Mouse (Mus musculus) neural tube, embryonic 14.5 days (tissue): ENCODE data around the gene Anp32a. TPM values are rescaled to one million over a fixed set of nuclear protein-coding genes. Genes with fewer than 3 reads are reported as not detected.

ENCODE experiments used
- ATAC-seq: fragments of 200-750 bp; cut with Nextera tagmentation; 2 replicates; pipeline ENCODE4 v1.8.0; 2017; ENCODE audit warnings: low read depth, mild to moderate bottlenecking, moderate TSS enrichment, moderate library complexity
- H3K27ac ChIP-seq: fragments of 300-500 bp; sonication (generic); 2 replicates; pipeline ENCODE4 v1.5.1; 2014; ENCODE audit warnings: low read depth, mild to moderate bottlenecking, control low read depth, low read length, moderate library complexity, mixed read lengths
- H3K27me3 ChIP-seq: fragments of 300-500 bp; sonication (generic); 2 replicates; pipeline ENCODE4 v1.6.1; 2014; ENCODE audit warnings: low read length; ENCODE audit not compliant: control insufficient read depth, insufficient read depth
- H3K36me3 ChIP-seq: fragments of 300-500 bp; sonication (generic); 2 replicates; pipeline ENCODE4 v1.6.1; 2014; ENCODE audit warnings: low read length, mixed read lengths; ENCODE audit not compliant: control insufficient read depth, insufficient read depth
- H3K4me1 ChIP-seq: fragments of 300-500 bp; sonication (generic); 2 replicates; pipeline ENCODE4 v1.6.1; 2014; ENCODE audit warnings: low read length; ENCODE audit not compliant: control insufficient read depth, insufficient read depth
- H3K4me2 ChIP-seq: fragments of 300-500 bp; sonication (generic); 2 replicates; pipeline ENCODE4 v1.6.1; 2014; ENCODE audit warnings: mild to moderate bottlenecking, low read depth, low read length, control low read depth
- H3K4me3 ChIP-seq: fragments of 300-500 bp; sonication (generic); 2 replicates; pipeline ENCODE4 v1.5.1; 2014; ENCODE audit warnings: low read depth, low read length, control low read depth, mixed read lengths
- H3K9ac ChIP-seq: fragments of 300-500 bp; sonication (generic); replicated peaks from 2 replicates; pipeline ENCODE4 v1.6.1; 2014; ENCODE audit warnings: low read depth, mild to moderate bottlenecking, control low read depth, low read length, mixed read lengths
- H3K9me3 ChIP-seq: fragments of 300-500 bp; sonication (generic); 2 replicates; pipeline ENCODE4 v1.6.1; 2016; ENCODE audit warnings: low read length; ENCODE audit not compliant: control insufficient read depth
- WGBS: fragments of 180-500 bp; shearing (Covaris S2); extraction: QIAGEN DNeasy Blood & Tissue Kit; methylation state at CpG from one replicate; pipeline ENCODE4 v1.1.7; 2014; 5-methylcytosine and 5-hydroxymethylcytosine counted together
- polyA plus RNA-seq: library from polyadenylated mRNA; unstranded; fragments of >200 nt; fragmentation: Nextera tagmentation; extraction: Ambion mirVana; gene quantifications from 2 replicates; pipeline ENCODE4 v1.2.1, GENCODE M21; 2014

The Anp32a gene
- polyA plus RNA-seq, 1 experiment from 2014 or later = 69.7 TPM

GRCm38 (mm10) chr9:62382519-62383084, 41.5 kb downstream of the Anp32a start:
- no peaks in the 10 kb centered on the region for H3K27me3 ChIP-seq
- ATAC-seq = no peak
- H3K4me2 ChIP-seq = no peak overlapping the region
- H3K9ac ChIP-seq = no peak overlapping the region
- no peak overlapping the region for H3K27ac ChIP-seq
- H3K4me1 ChIP-seq = no peaks in the 10 kb centered on the region
- no peaks in the 10 kb centered on the region for H3K9me3 ChIP-seq
- H3K4me3 ChIP-seq = no peak overlapping the region
- 78% methylated on average over 10 of the region's 10 CpGs for WGBS
- 0 out of 2 replicates have a peak, but pooled peaks cover 8% of the 10 kb centered on the region for H3K36me3 ChIP-seq

GRCm38 (mm10) chr9:62385062-62385461, 44.0 kb downstream of the Anp32a start:
- Histone ChIP-seq H3K27ac (no peak overlapping the region), H3K4me3 (no peak overlapping the region), H3K36me3 (0 out of 2 replicates have a peak, but pooled peaks cover 4% of the 10 kb centered on the region), H3K9me3 (no peaks in the 10 kb centered on the region), H3K4me1 (no peaks in the 10 kb centered on the region), H3K4me2 (no peak overlapping the region), H3K9ac (no peak overlapping the region), H3K27me3 (no peaks in the 10 kb centered on the region)
- ATAC-seq = no peak
- WGBS = 90% methylated on average over 6 of the region's 6 CpGs

GRCm38 (mm10) chr9:62385727-62386518, 44.8 kb downstream of the Anp32a start:
- no peak overlapping the region for H3K4me3 ChIP-seq
- H3K36me3 ChIP-seq = no peaks in the 10 kb centered on the region
- H3K4me1 ChIP-seq = no peaks in the 10 kb centered on the region
- H3K27ac ChIP-seq = no peak overlapping the region
- WGBS = 92% methylated on average over 4 of the region's 4 CpGs
- H3K9ac ChIP-seq = no peak overlapping the region
- H3K27me3 ChIP-seq = no peaks in the 10 kb centered on the region
- H3K9me3 ChIP-seq = no peaks in the 10 kb centered on the region
- H3K4me2 ChIP-seq = no peak overlapping the region
- ATAC-seq = no peak

GRCm38 (mm10) chr9:62389735-62390134, 48.6 kb downstream of the Anp32a start:
- ATAC-seq = no peak
- H3K4me2 ChIP-seq = no peak overlapping the region
- WGBS = 78% methylated on average over 9 of the region's 9 CpGs

GRCm38 (mm10) chr9:62393531-62393930, 52.4 kb downstream of the Anp32a start:
- Histone ChIP-seq H3K4me2 (no peak overlapping the region), H3K4me3 (no peak overlapping the region), H3K27me3 (no peaks in the 10 kb centered on the region), H3K9me3 (no peaks in the 10 kb centered on the region), H3K9ac (no peak overlapping the region), H3K27ac (no peak overlapping the region), H3K4me1 (no peaks in the 10 kb centered on the region), H3K36me3 (no peaks in the 10 kb centered on the region)
- 63% methylated on average over 2 of the region's 2 CpGs for WGBS
- no peak for ATAC-seq

More at GRCm38 (mm10) chr9:62389735-62390134, 48.6 kb downstream of the Anp32a start:
- no peak overlapping the region for H3K27ac ChIP-seq
- H3K9ac ChIP-seq = no peak overlapping the region
- no peaks in the 10 kb centered on the region for H3K4me1 ChIP-seq
- H3K9me3 ChIP-seq = no peaks in the 10 kb centered on the region
- H3K27me3 ChIP-seq = no peaks in the 10 kb centered on the region
- H3K4me3 ChIP-seq = no peak overlapping the region
- H3K36me3 ChIP-seq = no peaks in the 10 kb centered on the region

GRCm38 (mm10) chr9:62394163-62394562, 53.1 kb downstream of the Anp32a start:
- H3K4me1 ChIP-seq = no peaks in the 10 kb centered on the region
- H3K27ac ChIP-seq = no peak overlapping the region
- H3K4me3 ChIP-seq = no peak overlapping the region
- H3K4me2 ChIP-seq = no peak overlapping the region
- H3K9me3 ChIP-seq = no peaks in the 10 kb centered on the region
- no peak overlapping the region for H3K9ac ChIP-seq
- H3K27me3 ChIP-seq = no peaks in the 10 kb centered on the region
- no peaks in the 10 kb centered on the region for H3K36me3 ChIP-seq
- 47% methylated on average over 2 of the region's 2 CpGs for WGBS
- no peak for ATAC-seq

- no peaks in the 10 kb centered on the region for H3K9me3 ChIP-seq
- no peaks in the 10 kb centered on the region for H3K27me3 ChIP-seq
- H3K4me2 ChIP-seq = no peak overlapping the region
- WGBS = 65% methylated on average over 11 of the region's 11 CpGs
- no peaks in the 10 kb centered on the region for H3K4me1 ChIP-seq
- no peak overlapping the region for H3K9ac ChIP-seq
- no peak overlapping the region for H3K4me3 ChIP-seq
- H3K36me3 ChIP-seq = no peaks in the 10 kb centered on the region
- no peak overlapping the region for H3K27ac ChIP-seq
- no peak for ATAC-seq
These were observed 59.6 kb downstream of the Anp32a start for GRCm38 (mm10) chr9:62400531-62401170.

GRCm38 (mm10) chr9:62401589-62401988, 60.5 kb downstream of the Anp32a start:
- H3K36me3 ChIP-seq = no peaks in the 10 kb centered on the region
- H3K27ac ChIP-seq = no peak overlapping the region
- H3K27me3 ChIP-seq = no peaks in the 10 kb centered on the region
- no peaks in the 10 kb centered on the region for H3K9me3 ChIP-seq
- H3K4me3 ChIP-seq = no peak overlapping the region
- WGBS = 79% methylated on average over 1 of the region's 1 CpGs
- no peak overlapping the region for H3K9ac ChIP-seq
- ATAC-seq = no peak
- H3K4me2 ChIP-seq = no peak overlapping the region
- H3K4me1 ChIP-seq = no peaks in the 10 kb centered on the region

GRCm38 (mm10) chr9:62406423-62407013, 65.4 kb downstream of the Anp32a start:
- WGBS = 93% methylated on average over 7 of the region's 7 CpGs

More at GRCm38 (mm10) chr9:62406423-62407013, 65.4 kb downstream of the Anp32a start:
- Histone ChIP-seq H3K27ac (no peak overlapping the region), H3K27me3 (no peaks in the 10 kb centered on the region), H3K4me2 (no peak overlapping the region), H3K9ac (no peak overlapping the region), H3K4me1 (no peaks in the 10 kb centered on the region), H3K4me3 (no peak overlapping the region), H3K9me3 (no peaks in the 10 kb centered on the region), H3K36me3 (no peaks in the 10 kb centered on the region)
- no peak for ATAC-seq
